Mouse (Mus musculus): Measurements from ENCODE around the gene Celsr3. TPM values are rescaled to one million over a fixed set of nuclear protein-coding genes. Genes with fewer than 3 reads are reported as not detected.

Gene Celsr3
- total and polyA plus RNA-seq, 3 experiments: 0.03 to 0.12 TPM; not detected in 1

DNA sequence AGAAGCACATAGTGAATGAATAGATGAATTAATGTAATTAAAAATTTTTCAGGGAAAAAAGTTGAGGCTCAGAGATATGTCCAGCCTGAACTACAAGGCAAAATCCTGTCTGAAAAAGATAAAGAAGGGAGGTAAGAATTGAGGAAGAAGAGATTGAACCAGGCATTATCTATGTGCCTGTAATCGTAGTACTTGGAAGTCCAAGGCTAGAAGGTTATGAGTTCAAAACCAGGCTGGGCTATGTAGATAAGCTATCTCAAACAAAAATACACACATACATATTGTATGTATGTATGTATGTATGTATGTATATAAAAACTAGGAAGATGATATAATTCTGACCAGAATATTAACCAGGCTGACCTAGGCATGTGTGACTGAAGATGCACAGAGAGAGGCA lies 33.8 kb upstream of the Celsr3 start (continued):
- TF ChIP-seq CTCF (IDR thresholded peaks at IDR 0.05 in 2 of 3, conservative IDR thresholded peaks at IDR 0.05 in 1 of 3; ENCODE audit: control insufficient read depth in 1 of 3, insufficient read depth in 1 of 3, low read depth in 2 of 3, low read length in 3 of 3, poor library complexity in 1 of 3, severe bottlenecking in 1 of 3) (no peak), E2F4 (IDR thresholded peaks at IDR 0.05; ENCODE audit: borderline replicate concordance, low read depth, low read length) (no peak), EP300 (IDR thresholded peaks at IDR 0.05; ENCODE audit: low read depth in 1 of 2, low read length in 2 of 2) (peak; percentile 89 to 90), HCFC1 (IDR thresholded peaks at IDR 0.05; ENCODE audit: low read depth, low read length) (no peak), TAL1 (IDR thresholded peaks at IDR 0.05; ENCODE audit: low read length) (peak; percentile 82), ZC3H11A (IDR thresholded peaks at IDR 0.05; ENCODE audit: low read depth, low read length) (no peak), MAZ (IDR thresholded peaks at IDR 0.05; ENCODE audit: low read depth, low read length) (no peak), CHD1 (IDR thresholded peaks at IDR 0.05; ENCODE audit: low read depth, low read length) (no peak), MXI1 (IDR thresholded peaks at IDR 0.05; ENCODE audit: low read depth, low read length) (no peak), GATA1 (IDR thresholded peaks at IDR 0.05; ENCODE audit: low read depth, low read length) (peak; percentile 95), TBP (IDR thresholded peaks at IDR 0.05; ENCODE audit: low read depth, low read length) (no peak), MAX (IDR thresholded peaks at IDR 0.05; ENCODE audit: low read length) (no peak), POLR2AphosphoS5 (IDR thresholded peaks at IDR 0.05; ENCODE audit: borderline replicate concordance, low read depth, low read length) (no peak), USF1 (IDR thresholded peaks at IDR 0.05; ENCODE audit: low read depth, low read length) (no peak), SMC3 (IDR thresholded peaks at IDR 0.05; ENCODE audit: low read depth, low read length) (no peak), UBTF (IDR thresholded peaks at IDR 0.05; ENCODE audit: borderline replicate concordance, insufficient read depth, low read depth, low read length) (no peak), BHLHE40 (IDR thresholded peaks at IDR 0.05; ENCODE audit: borderline replicate concordance, low read depth, low read length) (no peak), NELFE (IDR thresholded peaks at IDR 0.05; ENCODE audit: low read depth, low read length) (no peak)

DNA sequence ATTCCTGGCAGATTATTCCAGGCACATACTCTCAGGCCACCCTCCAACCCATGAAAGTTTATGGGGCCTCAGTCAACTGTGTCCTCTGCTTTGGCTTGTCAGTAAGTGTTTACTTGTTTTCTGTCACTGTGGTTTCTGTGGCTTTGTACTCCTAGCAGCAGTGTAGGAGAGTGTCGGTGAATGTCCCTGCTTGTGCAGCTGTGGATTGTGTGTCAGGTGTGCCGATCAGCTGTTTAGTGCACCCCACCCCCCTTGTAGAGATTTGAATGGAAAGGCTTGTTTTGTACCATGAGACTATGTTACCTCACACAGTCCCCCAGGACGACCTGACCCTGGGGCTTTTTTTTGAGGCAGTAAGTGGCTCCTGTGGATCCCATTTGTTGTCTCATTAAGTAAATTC lies 33.4 kb upstream of the Celsr3 start:
- no peaks in the 10 kb centered on the region for H3K9me3 ChIP-seq (replicated peaks; ENCODE audit: insufficient read depth, low read length)
- DNase-seq (ENCODE audit: low read depth, low spot score): peak; percentile 32
- H3K36me3 ChIP-seq (ENCODE audit: control insufficient read depth in 1 of 2, insufficient read depth in 2 of 2, low read length in 2 of 2): peaks cover 0 to 20% of the 10 kb centered on the region in 2 experiments; a peak in 3 of 4 replicates
- peaks cover 41% of the 10 kb centered on the region for H3K79me2 ChIP-seq (ENCODE audit: control insufficient read depth, insufficient read depth, low read length, poor library complexity)
- no peaks in the 10 kb centered on the region for H3K27me3 ChIP-seq (ENCODE audit: control insufficient read depth in 1 of 2, insufficient read depth in 2 of 2, low read length in 2 of 2)
- H3K4me3 ChIP-seq (ENCODE audit: control insufficient read depth in 1 of 2, insufficient read depth in 1 of 2, low read depth in 2 of 2, low read length in 2 of 2): no peak overlapping the region
- H3K4me1 ChIP-seq (ENCODE audit: control insufficient read depth in 1 of 2, insufficient read depth in 2 of 2, low read length in 2 of 2): peaks cover 10 to 12% of the 10 kb centered on the region in 2 experiments
- H3K9ac ChIP-seq (ENCODE audit: control insufficient read depth, low read depth, low read length, poor library complexity, severe bottlenecking): no peak overlapping the region
- H3K27ac ChIP-seq (ENCODE audit: control insufficient read depth, low read depth, low read length): no peak overlapping the region
- no peak for TF ChIP-seq BHLHE40 (IDR thresholded peaks at IDR 0.05; ENCODE audit: borderline replicate concordance, low read depth, low read length)
- TF ChIP-seq ZC3H11A (IDR thresholded peaks at IDR 0.05; ENCODE audit: low read depth, low read length): no peak
- no peak for TF ChIP-seq MAFK (IDR thresholded peaks at IDR 0.05; ENCODE audit: borderline replicate concordance, low read depth, low read length)
- no peak for TF ChIP-seq MEF2A (IDR thresholded peaks at IDR 0.05; ENCODE audit: extremely low read depth, insufficient replicate concordance, low read depth, low read length, poor library complexity, severe bottlenecking)
- TF ChIP-seq ZMIZ1 (IDR thresholded peaks at IDR 0.05; ENCODE audit: low read depth, low read length): no peak
- TF ChIP-seq KAT2A (conservative IDR thresholded peaks at IDR 0.05; ENCODE audit: low read depth, low read length): no peak
- no peak for TF ChIP-seq POLR2AphosphoS2 (IDR thresholded peaks at IDR 0.05; ENCODE audit: low read length)
- no peak for TF ChIP-seq ETS1 (IDR thresholded peaks at IDR 0.05; ENCODE audit: low read depth, low read length)
- TF ChIP-seq MYB (IDR thresholded peaks at IDR 0.05; ENCODE audit: low read depth, low read length): no peak
- no peak for TF ChIP-seq MXI1 (IDR thresholded peaks at IDR 0.05; ENCODE audit: low read depth, low read length)
- no peak for TF ChIP-seq TCF12 (IDR thresholded peaks at IDR 0.05; ENCODE audit: low read depth, low read length)
- TF ChIP-seq GATA1 (IDR thresholded peaks at IDR 0.05; ENCODE audit: low read depth, low read length): no peak
- TF ChIP-seq CHD1 (IDR thresholded peaks at IDR 0.05; ENCODE audit: low read depth, low read length): no peak
- TF ChIP-seq E2F4 (IDR thresholded peaks at IDR 0.05; ENCODE audit: borderline replicate concordance, low read depth, low read length): no peak
- TF ChIP-seq NRF1 (IDR thresholded peaks at IDR 0.05; ENCODE audit: insufficient read depth, low read depth, low read length, poor library complexity, severe bottlenecking): no peak
- no peak for TF ChIP-seq POLR2A (IDR thresholded peaks at IDR 0.05; ENCODE audit: control insufficient read depth in 1 of 2, insufficient read depth in 1 of 2, low read depth in 1 of 2, low read length in 2 of 2, poor library complexity in 1 of 2)
- no peak for TF ChIP-seq GABPA (IDR thresholded peaks at IDR 0.05; ENCODE audit: low read depth, low read length)
- TF ChIP-seq USF2 (IDR thresholded peaks at IDR 0.05; ENCODE audit: borderline replicate concordance in 1 of 2, insufficient read depth in 1 of 2, low read depth in 1 of 2, low read length in 2 of 2): no peak
